ENCODE assay signal across 8 mouse cellular contexts in the genomic region with DNA sequence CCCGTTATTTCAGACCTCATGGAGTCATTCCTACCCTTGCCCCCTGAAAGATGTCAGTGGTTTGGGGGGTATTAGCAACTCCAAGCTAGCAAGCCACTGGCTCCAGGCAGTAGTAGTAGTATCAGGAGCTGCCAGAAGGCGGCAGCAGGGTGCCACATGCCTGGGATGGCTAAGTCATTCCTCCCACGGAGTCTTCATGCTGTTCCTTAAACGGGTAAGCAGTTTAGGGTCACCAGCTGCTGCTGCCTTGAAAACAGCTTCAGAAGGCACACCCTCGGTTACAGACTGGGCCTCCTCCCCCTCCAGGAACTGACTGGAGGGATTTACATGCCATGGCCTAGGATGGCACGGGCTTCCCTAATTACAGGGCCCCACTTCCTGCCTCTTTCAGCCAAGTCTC. TPM values are rescaled to one million over a fixed set of nuclear protein-coding genes. Genes with fewer than 3 reads are reported as not detected.
DNase-seq lines count a peak whose midpoint lies in the region; ATAC-seq and TF ChIP-seq lines count a peak whose summit lies in the region.

No protein-coding gene starts in this region.

- intact Hi-C loops in left cerebral cortex, postnatal 36 days (cut with DNase I), result no loop called here

- H3K4me3 ChIP-seq in cortical plate, adult 2 months (ENCODE audit: insufficient read depth, low read length), result no peak overlapping the region
- no peak overlapping the region for H3K4me3 ChIP-seq in intestine, postnatal 0 days (ENCODE audit: low read depth, low read length)

- peak; percentile 46 for ATAC-seq in intestine, postnatal 0 days

- DNase-seq in adipocyte (ENCODE audit: low spot score), result peak; percentile 83
- peak; percentile 76 to 77 for DNase-seq in gastrocnemius, adult 8-10 months (ENCODE audit: low spot score in 2 of 2)
- DNase-seq in left cerebral cortex, postnatal 36 days (ENCODE audit: low spot score in 2 of 2), result peak; percentile 85 to 86
- peak; percentile 89 for DNase-seq in mesoderm, embryonic 11.5 days (ENCODE audit: low read depth, low spot score)
- peak; percentile 85 for DNase-seq in right cerebral cortex, postnatal 25 days
- peak; percentile 79 to 85 for DNase-seq in urinary bladder, postnatal 36 days (ENCODE audit: low spot score in 2 of 2)

- H3K9ac ChIP-seq in intestine, postnatal 0 days (ENCODE audit: low read depth, low read length), result no peak overlapping the region

- H3K4me1 ChIP-seq in cortical plate, adult 2 months (ENCODE audit: control insufficient read depth, insufficient read depth, low read length), result peaks cover 14% of the 10 kb centered on the region; the same call in 1 of the 2 replicates
- peaks cover 4% of the 10 kb centered on the region; the same call in 1 of the 2 replicates for H3K4me1 ChIP-seq in intestine, postnatal 0 days (replicated peaks; ENCODE audit: control insufficient read depth, insufficient read depth, low read length)

- no peaks in the 10 kb centered on the region for H3K27me3 ChIP-seq in intestine, postnatal 0 days (replicated peaks; ENCODE audit: control insufficient read depth, insufficient read depth, low read length)

- no peaks in the 10 kb centered on the region for H3K9me3 ChIP-seq in intestine, postnatal 0 days (ENCODE audit: control insufficient read depth)

- TF ChIP-seq CTCF in cortical plate, adult 2 months (IDR thresholded peaks at IDR 0.05; ENCODE audit: extremely low read depth, insufficient read depth, low read length), result peak; percentile 85
- TF ChIP-seq CTCF in intestine, postnatal 0 days (IDR thresholded peaks at IDR 0.05; ENCODE audit: low read depth), result peak; percentile 96

- 4% methylated on average over 6 of the region's 6 CpGs for whole genome bisulfite sequencing in intestine, postnatal 0 days

- peaks cover 13% of the 10 kb centered on the region for H3K36me3 ChIP-seq in intestine, postnatal 0 days (ENCODE audit: control insufficient read depth, insufficient read depth)

- 0 out of 2 replicates have a peak overlapping the region, but pooled peaks have one; percentile 2 for H3K27ac ChIP-seq in cortical plate, adult 2 months (ENCODE audit: insufficient read depth, low read length)
- H3K27ac ChIP-seq in intestine, postnatal 0 days (ENCODE audit: low read depth, low read length), result 0 out of 2 replicates have a peak overlapping the region, but pooled peaks have one; percentile 4

- H3K4me2 ChIP-seq in intestine, postnatal 0 days (replicated peaks; ENCODE audit: low read depth), result peak overlapping the region; percentile 39

- TF ChIP-seq POLR2A in cortical plate, adult 2 months (IDR thresholded peaks at IDR 0.05; ENCODE audit: extremely low read depth, insufficient read depth, low read length), result no peak

RNA-seq across cellular contexts. Expression of a gene that starts 13.0 kb away (rescaled TPM):
- 1.4 and 1.5 TPM in 2 replicates for polyA plus RNA-seq in cortical plate, adult 2 months (2012; rRNA removed)
- total RNA-seq in gastrocnemius, adult 8-10 months (2022), result 1 to 10 TPM; 1.4 to 2.3 (median 2.0) TPM
- polyA plus RNA-seq in intestine, postnatal 0 days (2015; fragmentation: Nextera tagmentation; extraction: Ambion mirVana), result 1.3 and 1.5 TPM in 2 replicates
- total RNA-seq in left cerebral cortex, postnatal 36 days (2021), result under 1 TPM; 0.54 to 0.70 TPM

RNA-seq across cellular contexts. Expression of a gene that starts 29.7 kb away (rescaled TPM):
- 101 and 104 TPM in 2 replicates for polyA plus RNA-seq in cortical plate, adult 2 months (2012; rRNA removed)
- 10 to 100 TPM in 1 of 4 experiments, 1 to 10 TPM in 3; 7.9 to 12.3 (median 8.2) TPM for total RNA-seq in gastrocnemius, adult 8-10 months (2022)
- 23.0 and 24.8 TPM in 2 replicates for polyA plus RNA-seq in intestine, postnatal 0 days (2015; fragmentation: Nextera tagmentation; extraction: Ambion mirVana)
- total RNA-seq in left cerebral cortex, postnatal 36 days (2021), result 100 to 1,000 TPM; 123 to 140 TPM

RNA-seq across cellular contexts. Expression of a gene that starts 48.2 kb away (rescaled TPM):
- polyA plus RNA-seq in cortical plate, adult 2 months (2012; rRNA removed), result 10.3 and 11.0 TPM in 2 replicates
- total RNA-seq in gastrocnemius, adult 8-10 months (2022), result 1 to 10 TPM; 3.9 to 5.6 (median 4.8) TPM
- 13.6 and 15.5 TPM in 2 replicates for polyA plus RNA-seq in intestine, postnatal 0 days (2015; fragmentation: Nextera tagmentation; extraction: Ambion mirVana)
- total RNA-seq in left cerebral cortex, postnatal 36 days (2021), result 10 to 100 TPM; 13.6 to 14.2 TPM

RNA-seq across cellular contexts. Expression of a gene that starts 49.1 kb away (rescaled TPM):
- 0.51 and 1.3 TPM in 2 replicates for polyA plus RNA-seq in cortical plate, adult 2 months (2012; rRNA removed)
- total RNA-seq in gastrocnemius, adult 8-10 months (2022), result not detected
- not detected in 2 replicates for polyA plus RNA-seq in intestine, postnatal 0 days (2015; fragmentation: Nextera tagmentation; extraction: Ambion mirVana)
- under 1 TPM in 1 of 2 experiments, not detected in 1; 0.30 TPM for total RNA-seq in left cerebral cortex, postnatal 36 days (2021)

Comparison
In these comparisons a context has a peak if more than half of its experiments do, and no peak if none do; other contexts are left out.
1. RNA of a gene that starts 29.7 kb away (total RNA-seq): 123 to 140 TPM in left cerebral cortex, postnatal 36 days; 7.9 to 12.3 TPM in gastrocnemius, adult 8-10 months; every median in the first group is over 4 times any median in the second.
2. Peak in every context shown above with its lines, with median percentiles within 50 percentile points of each other: DNase-seq.